Mouse (Mus musculus): ENCODE data around the gene F830045P16Rik. TPM values are rescaled to one million over a fixed set of nuclear protein-coding genes. Genes with fewer than 3 reads are reported as not detected.

The F830045P16Rik gene
- polyA plus RNA-seq, 1 experiment from 2014 or later = not detected

DNA sequence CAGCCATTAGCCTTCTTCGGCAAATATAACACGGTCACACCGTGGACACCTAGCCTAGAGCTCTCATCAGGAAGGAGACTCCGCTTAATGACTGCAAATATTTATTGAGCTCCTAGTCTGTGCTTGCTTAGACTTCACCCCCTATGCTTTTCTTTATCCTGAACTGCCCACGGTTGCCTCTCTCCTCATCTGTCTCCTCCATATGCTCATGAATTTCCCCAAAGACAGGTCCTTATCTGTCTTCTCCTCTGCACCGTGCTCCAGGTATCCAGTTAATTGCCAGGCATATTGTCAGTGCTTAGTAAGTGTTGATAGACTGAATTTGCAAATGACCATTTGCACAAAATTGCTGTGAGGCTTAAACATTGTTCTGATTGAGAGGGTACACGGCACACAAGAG is 32.7 kb upstream of the F830045P16Rik start:
- ATAC-seq (ENCODE audit: low FRiP score) = no peak
- Histone ChIP-seq H3K9me3 (no peaks in the 10 kb centered on the region), H3K4me3 (no peak overlapping the region), H3K9ac (no peak overlapping the region), H3K27me3 (peaks cover 16% of the 10 kb centered on the region), H3K4me2 (no peak overlapping the region), H3K27ac (no peak overlapping the region), H3K4me1 (replicated peaks) (peaks cover 11% of the 10 kb centered on the region), H3K36me3 (no peaks in the 10 kb centered on the region)
- 88% methylated on average over 7 of the region's 7 CpGs for WGBS

DNA sequence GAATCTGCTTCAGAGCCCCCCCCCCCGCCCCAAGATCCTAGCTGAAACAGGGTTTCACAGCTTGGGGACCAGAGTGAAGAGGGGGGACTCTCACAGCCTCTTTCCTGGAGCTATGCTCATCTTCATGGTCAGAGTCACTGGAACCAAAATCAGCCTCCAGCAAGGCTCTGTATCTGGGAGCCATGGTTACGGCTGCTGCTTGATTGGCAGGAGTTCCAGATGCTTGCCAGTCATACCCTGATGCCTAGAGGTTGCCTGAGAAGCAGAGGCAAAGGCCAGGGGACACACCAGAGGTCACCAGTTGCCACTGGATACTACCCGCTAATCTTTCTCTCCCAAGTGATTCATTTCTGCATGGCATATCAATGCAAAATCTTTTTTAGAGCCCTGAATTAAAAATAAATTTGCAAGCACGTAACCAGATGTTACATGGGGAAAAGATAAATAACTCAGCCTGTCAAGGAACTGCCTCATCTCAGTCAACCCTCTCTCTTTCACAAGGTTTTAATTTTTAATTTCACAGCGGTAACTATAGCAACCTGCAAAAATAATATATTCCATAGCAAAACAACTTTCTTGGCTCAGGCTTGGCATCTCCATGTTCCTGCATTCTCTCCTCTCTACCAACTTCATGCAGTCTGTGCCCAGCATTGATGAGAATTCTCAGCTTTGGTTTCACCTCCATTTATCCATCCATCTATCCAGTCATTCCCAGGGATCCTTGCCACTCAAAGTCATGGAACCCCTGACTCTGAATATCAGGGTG is 27.7 kb upstream of the F830045P16Rik start:
- Histone ChIP-seq H3K9me3 (no peaks in the 10 kb centered on the region), H3K4me1 (replicated peaks) (peaks cover 12% of the 10 kb centered on the region), H3K4me2 (no peak overlapping the region), H3K27me3 (0 out of 2 replicates have a peak, but pooled peaks cover 3% of the 10 kb centered on the region), H3K9ac (no peak overlapping the region), H3K4me3 (no peak overlapping the region), H3K27ac (no peak overlapping the region), H3K36me3 (no peaks in the 10 kb centered on the region)
- peak; percentile 34; the same call in 1 of the 2 replicates for ATAC-seq (ENCODE audit: low FRiP score)
- 60% methylated on average over 5 of the region's 5 CpGs for WGBS

DNA sequence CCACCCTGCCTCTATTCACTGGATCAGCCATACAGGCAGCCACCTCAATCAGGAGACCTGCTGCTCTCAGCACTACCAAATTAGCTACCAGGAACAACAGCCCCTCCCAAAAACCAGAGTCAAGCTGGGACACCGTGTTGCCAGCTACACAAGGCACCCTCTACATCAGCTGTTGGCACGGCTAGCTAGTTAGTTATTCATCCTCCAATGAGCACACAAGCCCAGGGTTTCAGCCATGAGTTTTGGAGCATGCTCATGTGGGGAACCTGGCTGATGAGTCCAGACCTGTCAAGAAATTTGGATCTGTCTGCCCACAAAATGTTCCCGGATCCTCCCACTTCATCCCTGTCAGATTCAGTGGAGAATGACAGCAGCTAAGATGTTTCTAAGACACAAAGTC is 25.4 kb upstream of the F830045P16Rik start:
- H3K9me3 ChIP-seq = no peaks in the 10 kb centered on the region
- WGBS = 74% methylated on average over 3 of the region's 3 CpGs
- no peak overlapping the region for H3K4me3 ChIP-seq
- no peak overlapping the region for H3K27ac ChIP-seq
- no peaks in the 10 kb centered on the region for H3K36me3 ChIP-seq
- 0 out of 2 replicates have a peak, but pooled peaks cover 3% of the 10 kb centered on the region for H3K27me3 ChIP-seq
- no peak overlapping the region for H3K4me2 ChIP-seq
- ATAC-seq (ENCODE audit: low FRiP score) = no peak
- peaks cover 19% of the 10 kb centered on the region for H3K4me1 ChIP-seq (replicated peaks)
- no peak overlapping the region for H3K9ac ChIP-seq

DNA sequence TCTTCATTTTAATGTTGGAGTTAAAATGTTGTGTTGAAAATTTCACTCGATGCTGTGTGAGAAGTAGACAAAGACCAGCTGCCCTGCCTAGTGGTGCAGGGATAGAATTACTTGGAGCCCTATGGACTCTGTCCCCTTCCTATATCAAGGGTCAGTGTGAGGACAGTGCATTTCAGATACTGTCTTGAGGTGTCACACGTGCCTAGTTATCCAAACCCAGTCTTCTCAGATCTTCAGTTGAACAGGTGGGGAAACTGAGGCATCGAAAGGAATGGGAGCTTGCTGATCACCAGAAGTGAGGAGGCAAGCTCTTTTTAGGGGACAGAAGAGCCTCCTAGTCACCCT is 22.4 kb upstream of the F830045P16Rik start:
- no peak for ATAC-seq (ENCODE audit: low FRiP score)
- 86% methylated on average over 3 of the region's 3 CpGs for WGBS
- H3K4me3 ChIP-seq = no peak overlapping the region

DNA sequence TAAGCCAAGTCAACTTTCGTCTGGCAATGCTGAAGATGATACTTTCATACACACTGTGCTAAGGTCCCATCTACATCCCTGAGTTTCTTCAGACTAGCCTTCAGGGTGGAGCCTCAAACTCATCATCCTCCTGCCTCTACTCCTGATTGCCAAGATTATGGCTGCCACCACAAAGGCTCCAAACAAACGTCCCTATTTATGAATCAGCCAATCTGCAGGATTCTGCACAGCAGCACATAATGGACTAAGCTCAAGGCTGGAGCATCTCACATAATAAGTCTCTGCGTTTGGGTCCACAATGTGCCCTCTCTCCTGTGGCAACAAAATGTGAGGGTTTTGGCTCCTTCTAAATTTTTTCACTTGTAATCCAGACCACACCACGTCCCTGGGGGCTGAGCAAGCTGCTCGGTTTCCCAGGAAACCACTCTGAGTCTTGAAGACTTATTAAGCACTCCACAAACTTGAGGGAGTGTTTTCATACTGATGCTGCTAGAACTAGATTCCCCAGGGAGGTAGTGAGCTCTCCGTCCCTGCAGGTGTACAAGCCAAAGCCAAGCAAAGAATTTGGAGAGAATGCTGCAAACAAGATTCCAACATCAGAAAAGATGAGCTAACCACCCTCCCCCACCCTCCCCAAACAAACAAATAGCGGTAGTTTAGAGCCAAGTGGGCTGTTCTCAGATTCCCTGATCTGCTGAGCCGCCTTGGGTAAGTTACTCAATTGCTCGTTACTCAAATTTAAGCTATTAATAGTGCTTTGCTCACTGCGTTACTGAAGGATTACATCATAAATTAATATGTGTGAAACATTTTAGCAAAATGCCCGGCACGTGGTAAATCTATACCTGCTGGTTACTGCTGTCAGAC is 21.8 kb upstream of the F830045P16Rik start:
- ATAC-seq (ENCODE audit: low FRiP score) = no peak
- H3K4me2 ChIP-seq = no peak overlapping the region
- H3K27ac ChIP-seq = no peak overlapping the region
- peaks cover 10% of the 10 kb centered on the region; the same call in 1 of the 2 replicates for H3K4me1 ChIP-seq (replicated peaks)
- 68% methylated on average over 12 of the region's 12 CpGs for WGBS
- no peak overlapping the region for H3K9ac ChIP-seq
- no peaks in the 10 kb centered on the region for H3K36me3 ChIP-seq
- 0 out of 2 replicates have a peak, but pooled peaks cover 5% of the 10 kb centered on the region for H3K27me3 ChIP-seq
- no peaks in the 10 kb centered on the region for H3K9me3 ChIP-seq
- H3K4me3 ChIP-seq = no peak overlapping the region

More for the DNA sequence above, 22.4 kb upstream of the F830045P16Rik start:
- Histone ChIP-seq H3K4me2 (no peak overlapping the region), H3K36me3 (no peaks in the 10 kb centered on the region), H3K4me1 (replicated peaks) (peaks cover 16% of the 10 kb centered on the region), H3K9me3 (no peaks in the 10 kb centered on the region), H3K27ac (no peak overlapping the region), H3K9ac (no peak overlapping the region), H3K27me3 (0 out of 2 replicates have a peak, but pooled peaks cover 5% of the 10 kb centered on the region)

DNA sequence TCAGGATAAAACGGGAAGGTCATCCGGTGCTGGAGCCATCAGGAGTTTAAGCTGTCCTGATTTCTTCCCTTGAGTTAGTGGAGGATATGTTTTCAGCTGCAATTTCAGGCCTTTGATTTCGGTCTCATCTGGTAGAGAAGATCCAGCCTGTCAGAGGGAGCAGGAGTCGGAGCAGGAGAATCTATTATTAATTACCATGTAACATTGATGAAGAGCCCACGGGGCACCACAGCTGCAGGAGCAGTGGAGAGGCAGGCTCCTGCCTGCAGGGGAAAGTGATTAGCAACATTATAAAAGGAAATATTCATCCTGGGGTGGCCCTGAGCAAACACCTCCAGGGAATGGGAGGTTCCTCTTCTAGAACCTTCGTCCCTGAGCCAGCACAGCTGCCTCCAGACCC is 19.7 kb upstream of the F830045P16Rik start:
- Histone ChIP-seq H3K36me3 (no peaks in the 10 kb centered on the region), H3K27me3 (0 out of 2 replicates have a peak, but pooled peaks cover 7% of the 10 kb centered on the region), H3K4me1 (replicated peaks) (peaks cover 7% of the 10 kb centered on the region; the same call in 1 of the 2 replicates), H3K9me3 (no peaks in the 10 kb centered on the region), H3K27ac (no peak overlapping the region), H3K4me3 (no peak overlapping the region), H3K4me2 (no peak overlapping the region), H3K9ac (no peak overlapping the region)
- WGBS = 60% methylated on average over 6 of the region's 6 CpGs
- no peak for ATAC-seq (ENCODE audit: low FRiP score)

DNA sequence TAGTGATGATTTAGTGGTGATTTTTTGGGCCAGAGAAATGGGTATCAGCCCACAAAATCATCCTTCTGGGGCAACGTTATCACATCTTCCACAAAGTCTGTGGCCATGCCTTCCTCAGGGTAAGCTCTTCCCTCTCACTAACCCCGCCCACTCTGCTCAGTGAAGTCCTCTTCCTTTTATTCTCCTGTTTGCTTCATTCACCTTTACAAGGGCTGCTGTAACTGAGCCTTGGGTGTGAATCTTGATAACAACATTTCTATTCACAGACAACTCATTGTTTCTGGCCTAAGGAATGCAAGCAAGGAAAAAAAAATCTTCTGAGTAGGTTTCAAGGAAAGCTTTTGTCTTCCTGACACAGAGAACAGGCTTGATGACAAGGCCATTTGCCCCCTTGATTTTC is 14.4 kb upstream of the F830045P16Rik start:
- H3K4me3 ChIP-seq = no peak overlapping the region
- H3K36me3 ChIP-seq = no peaks in the 10 kb centered on the region
- no peak overlapping the region for H3K9ac ChIP-seq
- ATAC-seq (ENCODE audit: low FRiP score) = no peak
- peaks cover 7% of the 10 kb centered on the region; the same call in 1 of the 2 replicates for H3K27me3 ChIP-seq
- H3K4me1 ChIP-seq (replicated peaks) = peaks cover 6% of the 10 kb centered on the region; the same call in 1 of the 2 replicates
- no peaks in the 10 kb centered on the region for H3K9me3 ChIP-seq
- H3K4me2 ChIP-seq = no peak overlapping the region
- 53% methylated on average over 2 of the region's 2 CpGs for WGBS
- H3K27ac ChIP-seq = no peak overlapping the region

DNA sequence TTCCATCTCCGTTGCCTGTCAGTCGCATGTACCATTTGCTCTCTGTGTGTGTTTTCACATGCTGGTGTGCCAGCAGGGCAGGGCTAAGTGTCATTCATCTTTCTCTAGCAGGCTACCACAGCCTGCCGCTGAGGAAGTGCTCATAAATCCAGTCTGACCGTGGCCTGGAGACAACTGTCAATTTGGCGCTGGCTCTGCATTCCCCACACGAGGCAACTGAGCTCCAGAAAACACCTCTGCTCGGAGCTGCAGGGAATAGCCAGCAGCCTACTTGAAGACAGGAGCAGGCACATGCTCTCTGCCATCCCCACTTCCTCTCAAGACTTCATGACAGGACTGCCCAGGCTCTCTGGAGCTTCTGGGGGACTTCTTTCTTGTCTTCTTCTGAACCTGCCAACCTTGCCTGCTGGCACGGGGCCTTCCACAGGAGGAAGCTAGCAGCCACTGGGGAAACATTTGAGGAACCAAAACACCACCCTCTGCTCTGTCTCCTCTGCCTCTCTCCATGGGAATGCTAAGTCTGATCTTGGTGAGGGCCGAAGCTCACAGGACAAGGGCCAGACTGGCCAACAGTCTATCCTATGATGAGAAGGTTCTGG is 13.2 kb upstream of the F830045P16Rik start:
- WGBS = 53% methylated on average over 9 of the region's 9 CpGs
- Histone ChIP-seq H3K9me3 (no peaks in the 10 kb centered on the region), H3K4me1 (replicated peaks) (0 out of 2 replicates have a peak, but pooled peaks cover 6% of the 10 kb centered on the region), H3K4me3 (no peak overlapping the region), H3K9ac (no peak overlapping the region), H3K4me2 (no peak overlapping the region), H3K27ac (0 out of 2 replicates have a peak overlapping the region, but pooled peaks have one; percentile 48), H3K27me3 (peaks cover 3% of the 10 kb centered on the region; the same call in 1 of the 2 replicates), H3K36me3 (no peaks in the 10 kb centered on the region)
- no peak for ATAC-seq (ENCODE audit: low FRiP score)

DNA sequence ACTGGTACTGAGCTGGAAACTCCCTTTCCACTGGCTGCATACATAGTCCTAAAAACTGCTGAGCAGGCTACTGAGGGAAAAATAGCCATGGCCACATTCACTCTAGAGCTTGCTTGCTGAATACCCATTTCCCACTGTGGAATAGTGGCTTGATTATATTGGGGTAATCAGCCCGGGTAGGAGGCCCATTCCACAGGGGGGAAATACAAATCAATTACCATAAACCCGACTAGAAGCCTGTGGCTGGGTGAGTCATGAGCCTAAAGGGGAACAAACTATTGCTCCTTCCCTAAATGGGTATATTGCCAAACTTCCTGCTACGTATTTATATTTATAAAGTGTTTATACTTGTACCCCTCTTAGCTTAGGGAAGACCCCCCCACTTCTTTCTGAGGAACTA is 10.4 kb upstream of the F830045P16Rik start:
- H3K9me3 ChIP-seq = no peaks in the 10 kb centered on the region
- 70% methylated on average over 3 of the region's 3 CpGs for WGBS
- no peak overlapping the region for H3K4me2 ChIP-seq
- H3K27me3 ChIP-seq = no peaks in the 10 kb centered on the region; the same call in 1 of the 2 replicates
- H3K9ac ChIP-seq = no peak overlapping the region
- no peak overlapping the region for H3K27ac ChIP-seq
- 0 out of 2 replicates have a peak, but pooled peaks cover 6% of the 10 kb centered on the region for H3K4me1 ChIP-seq (replicated peaks)
- no peak overlapping the region for H3K4me3 ChIP-seq
- no peaks in the 10 kb centered on the region for H3K36me3 ChIP-seq
- ATAC-seq (ENCODE audit: low FRiP score) = no peak

DNA sequence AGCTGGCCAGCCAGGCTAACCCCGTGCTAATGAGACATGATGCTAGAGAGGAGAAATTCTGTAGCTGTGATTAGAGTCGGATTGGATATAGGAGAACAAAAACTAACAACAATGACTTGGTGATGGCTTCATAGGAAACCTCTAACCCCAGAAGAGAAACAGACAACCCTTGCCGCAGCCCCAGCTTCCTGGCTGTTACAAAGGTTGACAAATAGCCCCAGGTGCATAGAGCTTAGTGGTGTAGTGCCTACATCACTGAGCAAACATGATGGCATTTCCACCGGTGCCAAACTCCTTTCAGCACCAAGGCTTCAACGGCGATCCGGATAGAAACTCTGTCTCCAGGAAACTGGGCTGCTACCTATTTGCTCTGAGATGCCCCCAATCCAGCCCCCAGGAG is 9.2 kb upstream of the F830045P16Rik start:
- 86% methylated on average over 7 of the region's 7 CpGs for WGBS
- no peak overlapping the region for H3K4me2 ChIP-seq
- H3K4me1 ChIP-seq (replicated peaks) = 0 out of 2 replicates have a peak, but pooled peaks cover 6% of the 10 kb centered on the region
- ATAC-seq (ENCODE audit: low FRiP score) = no peak
- no peaks in the 10 kb centered on the region for H3K9me3 ChIP-seq
- no peaks in the 10 kb centered on the region for H3K36me3 ChIP-seq
- H3K9ac ChIP-seq = no peak overlapping the region
- no peak overlapping the region for H3K27ac ChIP-seq
- H3K4me3 ChIP-seq = no peak overlapping the region
- H3K27me3 ChIP-seq = peaks cover 2% of the 10 kb centered on the region

DNA sequence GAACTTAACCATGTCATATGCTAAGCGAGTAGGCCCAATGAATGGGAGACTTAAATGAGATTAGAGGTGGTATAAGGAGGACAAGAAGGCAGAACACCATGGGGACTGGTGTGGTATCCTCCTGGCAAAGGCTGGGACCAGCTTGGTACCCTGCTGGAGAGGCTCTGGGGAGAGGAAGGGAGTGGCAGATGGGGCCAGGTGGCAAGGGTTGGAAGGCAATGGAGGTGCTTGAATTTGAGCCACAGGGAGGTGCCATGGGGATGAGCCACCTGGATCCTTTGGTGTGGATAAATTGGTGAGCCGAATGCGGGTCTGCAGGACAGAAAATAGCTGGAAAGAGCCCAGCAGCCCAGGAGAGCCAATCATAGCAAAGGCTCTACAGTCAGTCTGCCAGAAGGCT is 8.5 kb upstream of the F830045P16Rik start:
- Histone ChIP-seq H3K9me3 (no peaks in the 10 kb centered on the region), H3K4me3 (no peak overlapping the region), H3K36me3 (no peaks in the 10 kb centered on the region), H3K27me3 (peaks cover 2% of the 10 kb centered on the region), H3K27ac (peak overlapping the region; percentile 1; the same call in 1 of the 2 replicates), H3K4me1 (replicated peaks) (0 out of 2 replicates have a peak, but pooled peaks cover 6% of the 10 kb centered on the region), H3K9ac (no peak overlapping the region), H3K4me2 (no peak overlapping the region)
- WGBS = 62% methylated on average over 3 of the region's 3 CpGs
- no peak for ATAC-seq (ENCODE audit: low FRiP score)

DNA sequence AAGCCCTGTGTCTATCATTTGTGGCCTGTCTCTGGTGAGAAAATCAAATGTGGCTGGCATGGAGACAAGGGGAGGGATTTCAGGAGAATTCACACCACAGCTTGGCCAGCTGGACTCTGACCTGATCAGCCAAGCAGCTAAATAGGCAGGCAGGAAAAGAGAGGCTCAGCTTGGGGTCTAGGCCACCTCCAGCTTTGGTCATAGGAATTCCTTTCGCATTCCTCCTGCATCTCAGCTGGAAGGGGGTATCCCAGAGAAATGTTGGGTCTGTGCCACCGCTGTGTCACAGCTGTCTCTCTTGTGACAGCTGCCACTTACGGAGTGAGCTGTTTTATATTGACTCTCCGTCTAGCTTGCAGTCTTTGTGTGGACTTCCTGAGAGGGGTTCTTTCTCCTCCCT is 8.0 kb upstream of the F830045P16Rik start:
- no peaks in the 10 kb centered on the region for H3K36me3 ChIP-seq
- 14% methylated on average over 4 of the region's 4 CpGs for WGBS
- ATAC-seq (ENCODE audit: low FRiP score) = no peak
- H3K9me3 ChIP-seq = no peaks in the 10 kb centered on the region
- peak overlapping the region; percentile 1; the same call in 1 of the 2 replicates for H3K27ac ChIP-seq
- H3K4me3 ChIP-seq = no peak overlapping the region
- 0 out of 2 replicates have a peak, but pooled peaks cover 1% of the 10 kb centered on the region for H3K4me1 ChIP-seq (replicated peaks)
- no peak overlapping the region for H3K4me2 ChIP-seq
- no peak overlapping the region for H3K9ac ChIP-seq
- H3K27me3 ChIP-seq = peaks cover 2% of the 10 kb centered on the region
